Mouse (Mus musculus): ENCODE data around the gene Ncam2. TPM values are rescaled to one million over a fixed set of nuclear protein-coding genes. Genes with fewer than 3 reads are reported as not detected.

The Ncam2 gene
- 0.07 TPM for polyA plus RNA-seq (2017; shearing (Covaris generic))

GRCm38 (mm10) chr16:81200201-81201071 lies at the start of gene Ncam2:
Gene Ncam2 (plus strand): TSS chr16:81200697.

Data from naive thymus-derived CD4-positive, alpha-beta T cell, adult 5 months (primary cell).